16 mouse cellular contexts compared by ENCODE assay signal in genomic region chr9:121763716-121764115, GRCm38 (mm10). TPM values are rescaled to one million over a fixed set of nuclear protein-coding genes. Genes with fewer than 3 reads are reported as not detected.
DNase-seq lines count a peak whose midpoint lies in the region; TF ChIP-seq lines count a peak whose summit lies in the region.
"Had no signal": no experiment of that assay in that cellular context is flagged by ENCODE, and none has a peak within 500 bp of the region (broad histone marks: within the 10 kb centered on the region; RNA-seq: fewer than 3 reads in every experiment).

No protein-coding gene starts in this region.

- 94% methylated on average over 19 of the region's 19 CpGs for WGBS in midbrain, embryonic 10.5 days

- TF ChIP-seq CTCF in gastrocnemius, adult 2 months (IDR thresholded peaks at IDR 0.05), result no peak
- no peak for TF ChIP-seq CTCF in layer of hippocampus, adult 2 months (conservative IDR thresholded peaks at IDR 0.05)

- peaks cover 35% of the 10 kb centered on the region for H3K4me1 ChIP-seq in midbrain, embryonic 10.5 days

- H3K9me3 ChIP-seq in midbrain, embryonic 10.5 days (replicated peaks), result no peaks in the 10 kb centered on the region
- H3K9me3 ChIP-seq: G1E; heart, embryonic 13.5 days; megakaryocyte, embryonic 14.5 days had no signal

- H3K36me3 ChIP-seq in midbrain, embryonic 10.5 days, result peaks cover 70% of the 10 kb centered on the region

- peak overlapping the region; percentile 98 for H3K27ac ChIP-seq in gastrocnemius, adult 2 months
- H3K27ac ChIP-seq in layer of hippocampus, adult 2 months, result peak overlapping the region; percentile 32; the same call in 1 of the 2 replicates
- H3K27ac ChIP-seq in midbrain, embryonic 10.5 days (replicated peaks), result no peak overlapping the region
- H3K27ac ChIP-seq: heart, embryonic 13.5 days had no signal

- peak; percentile 78 for DNase-seq in gastrocnemius, adult 2 months
- DNase-seq in gastrocnemius, adult 18-20 months (ENCODE audit: low spot score), result no peak
- DNase-seq in layer of hippocampus, adult 2 months (ENCODE audit: low spot score in 2 of 2), result no peak
- DNase-seq in layer of hippocampus, adult 18-20 months (ENCODE audit: low spot score in 2 of 2), result no peak
- peak; percentile 24 for DNase-seq in urinary bladder, adult 2 months (ENCODE audit: low spot score)
- DNase-seq in urinary bladder, adult 18-20 months (ENCODE audit: low spot score in 2 of 2), result no peak
- no peak for DNase-seq in midbrain, embryonic 10.5 days (ENCODE audit: low spot score)
- DNase-seq: cerebellum, adult 9-11 months; kidney, adult 9 months; liver; lung, adult 2 months; right cerebral cortex, adult 18-20 months had no signal

- H3K27me3 ChIP-seq in midbrain, embryonic 10.5 days (ENCODE audit: low read depth, poor library complexity, severe bottlenecking), result no peaks in the 10 kb centered on the region
- H3K27me3 ChIP-seq: heart, embryonic 13.5 days had no signal

- intact Hi-C loops in gastrocnemius, adult 2 months (cut with DNase I), result no loop called here

- H3K4me3 ChIP-seq in gastrocnemius, adult 2 months, result peak overlapping the region; percentile 37
- no peak overlapping the region for H3K4me3 ChIP-seq in layer of hippocampus, adult 2 months
- H3K4me3 ChIP-seq in midbrain, embryonic 10.5 days, result no peak overlapping the region
- H3K4me3 ChIP-seq: heart, embryonic 13.5 days had no signal

RNA-seq across cellular contexts. Expression of gene Zfp651, which starts 4.6 kb away (rescaled TPM):
- total RNA-seq in gastrocnemius, adult 2 months (2021), result 100 to 1,000 TPM; 127 to 157 TPM
- 100 to 1,000 TPM; 123 to 131 TPM for total RNA-seq in gastrocnemius, adult 18-20 months (2021)
- 100 to 1,000 TPM; 101 to 102 TPM for total RNA-seq in layer of hippocampus, adult 2 months (2021)
- total RNA-seq in layer of hippocampus, adult 18-20 months (2021), result 100 to 1,000 TPM in 1 of 2 experiments, 10 to 100 TPM in 1; 98.6 to 102 TPM
- 55.2 and 76.1 TPM in 2 replicates for polyA plus RNA-seq in urinary bladder, adult 2 months (2012; rRNA removed)
- 4.8 and 6.6 TPM in 2 replicates for polyA plus RNA-seq in midbrain, embryonic 10.5 days (2016; fragmentation: Nextera tagmentation; extraction: Ambion mirVana)

RNA-seq across cellular contexts. Expression of gene Klhl40, which starts 13.7 kb away (rescaled TPM):
- 100 to 1,000 TPM; 103 to 120 TPM for total RNA-seq in gastrocnemius, adult 2 months (2021)
- total RNA-seq in gastrocnemius, adult 18-20 months (2021), result 100 to 1,000 TPM; 121 to 228 TPM
- 1 to 10 TPM; 3.3 to 4.6 TPM for total RNA-seq in layer of hippocampus, adult 2 months (2021)
- total RNA-seq in layer of hippocampus, adult 18-20 months (2021), result 1 to 10 TPM; 4.8 to 5.6 TPM
- 0.07 and 0.10 TPM in 2 replicates for polyA plus RNA-seq in urinary bladder, adult 2 months (2012; rRNA removed)
- 0.15 and 0.16 TPM in 2 replicates for polyA plus RNA-seq in midbrain, embryonic 10.5 days (2016; fragmentation: Nextera tagmentation; extraction: Ambion mirVana)
- total RNA-seq: G1E had no signal
- polyA plus RNA-seq: G1E had no signal

RNA-seq across cellular contexts. Expression of gene Hhatl, which starts 28.6 kb away (rescaled TPM):
- total RNA-seq in gastrocnemius, adult 2 months (2021), result 100 to 1,000 TPM; 151 to 153 TPM
- 100 to 1,000 TPM; 125 to 145 TPM for total RNA-seq in gastrocnemius, adult 18-20 months (2021)
- 10 to 100 TPM; 15.6 to 19.9 TPM for total RNA-seq in layer of hippocampus, adult 2 months (2021)
- 10 to 100 TPM; 17.9 to 20.0 TPM for total RNA-seq in layer of hippocampus, adult 18-20 months (2021)
- 1.9 and 3.0 TPM in 2 replicates for polyA plus RNA-seq in urinary bladder, adult 2 months (2012; rRNA removed)
- not detected in 2 replicates for polyA plus RNA-seq in midbrain, embryonic 10.5 days (2016; fragmentation: Nextera tagmentation; extraction: Ambion mirVana)
- total RNA-seq: G1E had no signal
- polyA plus RNA-seq: embryonic facial prominence, embryonic 11.5 days; G1E had no signal

RNA-seq across cellular contexts. Expression of gene Nktr, which starts 44.7 kb away (rescaled TPM):
- 10 to 100 TPM; 41.3 to 42.6 TPM for total RNA-seq in gastrocnemius, adult 2 months (2021)
- 10 to 100 TPM; 31.7 to 37.0 TPM for total RNA-seq in gastrocnemius, adult 18-20 months (2021)
- 100 to 1,000 TPM; 104 to 127 TPM for total RNA-seq in layer of hippocampus, adult 2 months (2021)
- 100 to 1,000 TPM in 1 of 2 experiments, 10 to 100 TPM in 1; 98.6 to 100 TPM for total RNA-seq in layer of hippocampus, adult 18-20 months (2021)
- 89.1 and 120 TPM in 2 replicates for polyA plus RNA-seq in urinary bladder, adult 2 months (2012; rRNA removed)
- 56.1 and 59.5 TPM in 2 replicates for polyA plus RNA-seq in midbrain, embryonic 10.5 days (2016; fragmentation: Nextera tagmentation; extraction: Ambion mirVana)

RNA-seq across cellular contexts. Expression of gene Ss18l2, which starts 53.6 kb away (rescaled TPM):
- 100 to 1,000 TPM; 108 to 137 TPM for total RNA-seq in gastrocnemius, adult 2 months (2021)
- total RNA-seq in gastrocnemius, adult 18-20 months (2021), result 100 to 1,000 TPM; 108 to 115 TPM
- total RNA-seq in layer of hippocampus, adult 2 months (2021), result 10 to 100 TPM; 71.8 to 78.8 TPM
- 10 to 100 TPM; 73.7 to 82.6 TPM for total RNA-seq in layer of hippocampus, adult 18-20 months (2021)
- polyA plus RNA-seq in urinary bladder, adult 2 months (2012; rRNA removed), result 44.2 and 46.8 TPM in 2 replicates
- 91.8 and 103 TPM in 2 replicates for polyA plus RNA-seq in midbrain, embryonic 10.5 days (2016; fragmentation: Nextera tagmentation; extraction: Ambion mirVana)

Comparison
In these comparisons a context has a peak if more than half of its experiments do, and no peak if none do; other contexts are left out.
1. DNase-seq: peak in gastrocnemius, adult 2 months (single experiment) and urinary bladder, adult 2 months (single experiment); none in gastrocnemius, adult 18-20 months (single experiment), layer of hippocampus, adult 2 months (0 of 2), layer of hippocampus, adult 18-20 months (0 of 2), urinary bladder, adult 18-20 months (0 of 2) and midbrain, embryonic 10.5 days (single experiment).
2. RNA of gene Klhl40, which starts 13.7 kb away (total RNA-seq): 121 to 228 TPM in gastrocnemius, adult 18-20 months and 103 to 120 TPM in gastrocnemius, adult 2 months; 4.8 to 5.6 TPM in layer of hippocampus, adult 18-20 months and 3.3 to 4.6 TPM in layer of hippocampus, adult 2 months; every median in the first group is over 10 times any median in the second.
3. RNA of gene Hhatl, which starts 28.6 kb away (total RNA-seq): 151 to 153 TPM in gastrocnemius, adult 2 months and 125 to 145 TPM in gastrocnemius, adult 18-20 months; 17.9 to 20.0 TPM in layer of hippocampus, adult 18-20 months and 15.6 to 19.9 TPM in layer of hippocampus, adult 2 months; every median in the first group is over 4 times any median in the second.